Mouse (Mus musculus): ENCODE data around the gene Dlg4.
A peak's percentile ranks its signal among the peaks of the same experiment; 100 is the strongest.
"Not testable (repeated sequence)": the region's sequence is repeated elsewhere in the genome, so short reads cannot be mapped to it uniquely, and the experiment has no call there.

The Dlg4 gene

DNA sequence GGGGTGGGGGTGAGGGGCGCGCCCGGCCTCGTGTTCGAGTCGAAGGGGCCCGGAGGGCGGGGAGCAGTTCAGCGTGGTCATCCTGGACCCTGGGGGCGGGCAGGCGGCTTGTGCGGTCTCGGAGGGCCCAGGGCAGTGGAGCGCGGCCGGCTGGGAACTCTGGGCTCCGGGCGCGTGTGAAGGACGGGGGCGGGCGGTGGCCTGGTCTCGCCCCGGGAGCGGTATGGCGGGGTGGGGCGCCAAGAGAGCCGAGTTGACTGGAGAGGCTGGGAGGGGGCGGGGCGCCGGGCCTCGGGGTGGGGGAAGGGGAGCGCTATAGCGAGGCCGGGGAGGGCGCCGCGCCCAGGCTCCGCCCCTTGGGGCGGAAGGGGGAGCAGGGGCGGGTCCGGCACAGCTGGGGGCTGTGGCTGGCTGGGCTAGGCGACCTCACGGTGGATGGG is 19.7 kb upstream of the Dlg4 start:
- DNase-seq: peak; percentile 89

- no peak for DNase-seq
Observed at GRCm38 (mm10) chr11:69998567-69999491, 17.9 kb upstream of the Dlg4 start.

DNA sequence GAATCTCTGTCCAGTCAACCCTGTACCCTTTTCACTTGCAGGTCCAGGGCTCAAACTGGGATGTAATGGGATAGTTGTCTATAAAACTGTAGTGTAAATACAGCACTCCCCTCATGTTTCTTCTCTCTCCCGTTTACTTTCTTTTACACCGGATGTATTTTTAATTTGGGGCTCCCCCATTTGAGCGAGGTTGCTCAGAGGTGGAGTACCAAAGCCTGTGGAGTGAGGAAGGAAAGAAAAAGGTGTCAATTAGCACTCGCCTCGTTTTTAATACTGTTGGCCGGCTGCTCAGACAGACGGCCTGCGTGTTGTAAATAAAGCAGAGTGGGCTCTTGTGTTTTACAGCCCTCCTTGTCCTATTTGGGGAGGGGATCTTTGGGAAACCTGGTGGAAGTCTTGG is 17.1 kb upstream of the Dlg4 start:
- DNase-seq: no peak

- peak; percentile 91 to 95 for DNase-seq
Observed at GRCm38 (mm10) chr11:70000396-70000898, 16.3 kb upstream of the Dlg4 start, which contains the start of gene Dvl2. TSS of gene Dvl2 (plus strand) at chr11:70000595.

DNA sequence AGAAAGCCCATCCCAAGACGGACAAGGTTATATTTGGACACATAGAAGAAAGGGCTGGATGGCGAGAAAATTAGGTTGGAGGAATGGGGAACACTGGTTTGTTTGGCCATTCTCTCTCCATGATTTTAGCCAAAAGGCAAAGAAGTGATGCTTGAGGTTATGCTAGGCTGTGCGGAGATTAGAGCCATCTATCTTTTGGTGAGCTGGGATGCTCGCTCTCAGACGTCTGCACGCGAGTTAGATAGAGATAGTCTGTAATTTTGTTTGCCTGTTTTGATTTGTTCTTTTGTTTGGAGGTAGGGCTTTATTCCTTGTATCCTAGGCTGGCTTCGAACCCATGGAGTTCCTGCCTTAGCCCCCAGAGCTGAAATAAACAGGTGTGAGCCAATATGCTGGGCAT is 15.6 kb upstream of the Dlg4 start:
- DNase-seq: no peak

- peak in 1 of 2 experiments; percentile 58 for DNase-seq
Observed at GRCm38 (mm10) chr11:70001865-70002264, 14.9 kb upstream of the Dlg4 start.

DNA sequence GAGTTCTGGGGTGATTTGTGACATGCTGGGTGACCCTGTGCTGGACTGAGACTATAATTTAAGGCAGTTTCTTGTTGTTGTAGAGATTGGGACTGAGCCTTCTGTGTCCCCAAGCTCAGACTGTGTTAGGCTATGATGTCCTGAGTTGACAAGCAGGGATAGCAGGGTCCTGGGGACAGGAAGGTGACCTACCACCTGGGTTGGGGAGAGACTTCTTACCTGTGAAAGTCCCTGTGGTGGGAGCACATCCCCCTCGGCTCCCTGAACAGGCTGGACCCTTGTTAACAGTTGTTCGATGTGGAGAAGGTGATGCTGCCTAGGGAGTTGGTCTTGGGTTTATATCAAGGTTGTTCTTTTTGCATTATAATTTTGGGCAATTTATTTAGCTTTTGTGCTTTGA is 14.3 kb upstream of the Dlg4 start:
- no peak for DNase-seq

GRCm38 (mm10) chr11:70005521-70005920 is 11.2 kb upstream of the Dlg4 start:
- DNase-seq: no peak

- no peak for DNase-seq
Observed at GRCm38 (mm10) chr11:70010033-70010432, 6.7 kb upstream of the Dlg4 start.

DNA sequence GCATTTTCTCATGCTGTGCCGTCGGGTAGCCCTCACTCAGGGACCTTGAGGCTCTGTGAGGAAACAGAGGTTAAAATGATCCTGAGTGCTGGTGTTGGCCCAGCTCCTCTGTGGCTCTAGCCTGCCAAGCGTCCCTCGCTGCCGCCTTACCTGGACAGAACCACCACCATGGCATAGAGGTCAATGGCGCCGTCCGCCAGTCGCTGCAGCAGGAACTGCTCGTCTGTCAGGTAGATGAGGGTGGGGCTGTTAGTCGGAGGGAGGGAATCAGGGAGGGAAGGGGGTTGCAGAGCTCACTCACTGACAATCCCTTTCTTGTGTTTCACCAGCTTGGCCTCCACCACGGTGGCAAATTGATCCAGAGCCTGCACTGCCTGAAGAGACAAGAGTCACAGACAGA is 6.2 kb upstream of the Dlg4 start:
- no peak for DNase-seq

- no peak for DNase-seq
Observed at GRCm38 (mm10) chr11:70010961-70011360, 5.8 kb upstream of the Dlg4 start.

- DNase-seq: no peak
Observed at GRCm38 (mm10) chr11:70012931-70013330, 3.8 kb upstream of the Dlg4 start.

- DNase-seq: no peak
Observed at GRCm38 (mm10) chr11:70013408-70013807, 3.3 kb upstream of the Dlg4 start.

- DNase-seq: no peak
Observed at GRCm38 (mm10) chr11:70014051-70014450, 2.7 kb upstream of the Dlg4 start.

GRCm38 (mm10) chr11:70014880-70015558 is 1.7 kb upstream of the Dlg4 start, which contains the start of gene Acadvl:
TSS of gene Acadvl (minus strand) at chr11:70015411.
- DNase-seq: peak; percentile 92 to 93

- DNase-seq: no peak
Observed at GRCm38 (mm10) chr11:70015677-70016076, 1.1 kb upstream of the Dlg4 start.

DNA sequence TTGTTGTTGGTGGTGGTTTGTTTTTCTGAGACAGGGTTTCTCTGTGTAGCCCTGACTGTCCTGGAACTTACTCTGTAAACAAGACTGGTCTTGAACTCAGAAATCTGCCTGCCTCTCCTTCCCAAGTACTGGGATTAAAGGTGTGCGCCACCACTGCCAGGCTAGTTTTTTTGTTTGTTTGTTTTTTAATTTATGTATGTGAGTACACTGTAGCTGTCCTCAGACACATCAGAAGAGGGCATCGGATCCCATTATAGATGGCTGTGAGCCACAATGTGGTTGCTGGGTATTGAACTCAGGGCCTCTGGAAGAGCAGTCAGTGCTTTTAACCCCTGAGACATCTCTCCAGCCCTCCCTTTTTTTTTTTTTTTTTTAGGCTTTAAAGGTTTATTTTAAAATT is 565 bp upstream of the Dlg4 start:
- not testable (repeated sequence) for DNase-seq

GRCm38 (mm10) chr11:70017199-70017767 is 541 bp downstream of the Dlg4 start:
- no peak for DNase-seq

GRCm38 (mm10) chr11:70018131-70018990 is 1.6 kb downstream of the Dlg4 start:
- no peak for DNase-seq

DNA sequence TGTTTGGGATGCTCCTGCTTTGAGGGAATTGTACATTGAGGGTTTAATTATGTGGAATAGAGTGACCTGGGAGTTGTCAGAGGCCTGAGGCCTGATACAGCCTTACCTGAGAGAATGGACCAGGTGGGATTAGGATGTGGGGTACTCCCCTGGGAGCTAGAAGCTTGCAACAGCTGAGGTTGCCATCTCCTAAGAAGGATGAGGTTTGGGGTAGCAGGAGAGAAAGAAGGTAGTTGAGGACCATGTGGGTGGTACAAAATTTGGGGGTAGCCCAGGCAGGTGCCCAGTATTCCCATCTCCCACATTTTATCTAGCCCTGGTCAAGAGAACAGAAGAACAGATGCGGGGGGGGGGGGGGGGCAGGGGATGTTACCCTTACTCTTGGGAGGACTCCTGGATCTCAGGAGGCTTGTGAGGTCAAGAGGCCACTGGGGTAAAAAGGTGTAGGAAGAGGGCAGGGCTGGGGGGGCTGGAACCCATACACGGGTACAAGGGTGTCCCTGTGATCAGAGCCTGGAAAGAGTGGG is 2.8 kb downstream of the Dlg4 start:
- DNase-seq: no peak

DNA sequence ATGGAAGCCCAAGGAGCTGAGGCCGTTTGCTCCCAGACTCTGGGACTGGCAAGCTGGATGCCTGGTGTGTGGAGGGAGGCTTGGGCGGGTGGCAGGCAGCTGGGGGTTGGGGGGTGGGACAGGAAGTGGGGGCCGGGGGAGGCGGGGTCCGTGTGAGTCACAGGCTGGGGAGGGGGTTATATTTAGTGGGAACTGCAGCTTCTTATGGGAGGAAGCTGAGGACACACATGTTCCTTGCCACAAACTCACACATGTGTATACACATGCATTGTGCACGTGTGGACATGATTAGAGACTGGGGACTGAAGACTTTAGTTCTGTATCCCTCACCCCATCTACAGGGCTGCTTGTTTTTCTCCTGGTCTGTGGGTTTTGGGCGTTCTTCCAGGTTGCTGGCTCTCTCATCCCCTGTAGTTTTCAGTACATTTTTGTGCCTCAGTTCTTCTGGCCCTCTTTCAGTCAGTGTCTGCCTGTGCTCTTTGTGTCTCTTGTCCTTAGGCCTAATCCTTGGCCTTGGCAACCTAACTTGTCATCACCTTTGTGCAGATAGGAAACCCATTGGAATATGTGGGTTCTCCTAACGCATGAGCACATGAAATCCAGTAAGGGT is 3.4 kb downstream of the Dlg4 start:
- no peak for DNase-seq

All from kidney, adult 8-10 months (tissue).